Mouse (Mus musculus) lung, postnatal 0 days (tissue): ENCODE measurements at regions not wholly inside any gene's neighbourhood (a gene's known extent, or its start where the extent isn't known, plus 50 kb on each side); places are given as distances from the start of the nearest gene placed in this dataset.

Source experiments
- ATAC-seq: fragments of 200-750 bp; cut with Nextera tagmentation; 2 replicates; pipeline ENCODE4 v1.8.0; 2017; ENCODE audit warnings: moderate library complexity
- DNase-seq: peaks from one replicate; pipeline ENCODE4 v3.0.0-alpha.2; 2016; ENCODE audit warnings: low spot score
- H3K27ac ChIP-seq: fragments of 300-500 bp; sonication (generic); 2 replicates; pipeline ENCODE4 v1.5.1; 2014; ENCODE audit warnings: antibody characterized with exemption, mild to moderate bottlenecking, low read length, mixed read lengths
- H3K27me3 ChIP-seq: fragments of 300-500 bp; sonication (generic); replicated peaks from 2 replicates; pipeline ENCODE4 v1.6.1; 2014; ENCODE audit warnings: low read length, mixed read lengths; ENCODE audit not compliant: insufficient read depth
- H3K36me3 ChIP-seq: fragments of 300-500 bp; sonication (generic); 2 replicates; pipeline ENCODE4 v1.6.1; 2014; ENCODE audit warnings: low read length, mixed read lengths; ENCODE audit not compliant: insufficient read depth
- H3K4me1 ChIP-seq: fragments of 300-500 bp; sonication (generic); 2 replicates; pipeline ENCODE4 v1.6.1; 2014; ENCODE audit warnings: antibody characterized with exemption, low read depth, low read length, mixed read lengths; ENCODE audit not compliant: insufficient read depth
- H3K4me2 ChIP-seq: fragments of 300-500 bp; sonication (generic); replicated peaks from 2 replicates; pipeline ENCODE4 v1.6.1; 2014; ENCODE audit warnings: low read depth, mild to moderate bottlenecking, low read length, moderate library complexity, mixed read lengths
- H3K4me3 ChIP-seq: fragments of 300-500 bp; sonication (generic); 2 replicates; pipeline ENCODE4 v1.5.1; 2014; ENCODE audit warnings: low read depth, low read length
- H3K9ac ChIP-seq: fragments of 300-500 bp; sonication (generic); replicated peaks from 2 replicates; pipeline ENCODE4 v1.6.1; 2014; ENCODE audit warnings: low read depth, mild to moderate bottlenecking
- H3K9me3 ChIP-seq: fragments of 300-500 bp; sonication (generic); 2 replicates; pipeline ENCODE4 v1.6.1; 2016; ENCODE audit warnings: low read length, mixed read lengths
- CTCF ChIP-seq: IDR thresholded peaks from 2 replicates; pipeline ENCODE4 v1.5.1; 2016; ENCODE audit warnings: antibody characterized with exemption, mild to moderate bottlenecking
- EP300 ChIP-seq: IDR thresholded peaks from 2 replicates; pipeline ENCODE4 v1.6.1; 2016; ENCODE audit warnings: antibody characterized with exemption, mild to moderate bottlenecking, control low read depth
- WGBS: fragments of 180-500 bp; shearing (Covaris S2); extraction: QIAGEN DNeasy Blood & Tissue Kit; methylation state at CpG from one replicate; pipeline ENCODE4 v1.1.7; 2014; 5-methylcytosine and 5-hydroxymethylcytosine counted together

DNA sequence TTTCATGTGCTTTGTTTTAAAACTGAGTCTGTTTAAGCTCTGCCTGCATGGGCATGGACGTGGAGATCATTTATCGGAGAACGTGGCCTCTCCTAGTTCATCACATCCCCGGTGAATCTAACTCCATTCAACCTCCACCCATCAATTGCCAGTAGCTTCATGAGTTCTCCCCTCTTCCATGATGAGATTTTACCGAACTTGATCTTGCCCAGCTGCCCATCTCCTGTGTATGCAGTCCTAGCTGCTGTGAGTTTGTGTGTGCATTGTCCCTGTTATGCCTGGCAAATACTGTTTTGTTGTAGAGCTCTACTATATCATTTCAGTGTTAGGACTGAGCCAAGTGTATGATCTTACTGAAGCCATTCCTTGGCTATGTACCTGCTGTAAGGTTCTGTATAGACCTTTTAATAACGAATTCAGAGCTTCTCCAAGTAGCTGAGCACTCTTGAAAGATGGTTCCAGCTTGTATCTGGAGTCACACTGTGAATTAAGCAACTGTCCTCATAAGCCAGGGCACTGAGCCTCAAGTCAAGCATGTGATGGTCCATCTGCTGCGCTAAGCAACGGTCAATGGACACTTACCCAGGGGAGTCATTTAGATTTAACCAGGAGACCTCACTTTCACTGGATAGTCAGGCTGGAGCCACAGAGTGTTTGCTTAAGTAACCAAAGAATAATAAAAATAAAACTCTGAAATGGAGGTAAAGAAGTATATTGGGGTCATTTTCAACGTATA, 484.5 kb downstream of the Ptprc start:
- H3K4me1 ChIP-seq: no peaks in the 10 kb centered on the region
- H3K27ac ChIP-seq: no peak overlapping the region
- H3K27me3 ChIP-seq: no peaks in the 10 kb centered on the region
- no peak overlapping the region for H3K4me3 ChIP-seq
- no peaks in the 10 kb centered on the region for H3K9me3 ChIP-seq
- DNase-seq (no peak), ATAC-seq (no peak)
- no peak for TF ChIP-seq EP300
- TF ChIP-seq CTCF: no peak
- no peaks in the 10 kb centered on the region for H3K36me3 ChIP-seq
- H3K9ac ChIP-seq: no peak overlapping the region
- H3K4me2 ChIP-seq: no peak overlapping the region
- 89% methylated on average over 9 of the region's 9 CpGs for WGBS

DNA sequence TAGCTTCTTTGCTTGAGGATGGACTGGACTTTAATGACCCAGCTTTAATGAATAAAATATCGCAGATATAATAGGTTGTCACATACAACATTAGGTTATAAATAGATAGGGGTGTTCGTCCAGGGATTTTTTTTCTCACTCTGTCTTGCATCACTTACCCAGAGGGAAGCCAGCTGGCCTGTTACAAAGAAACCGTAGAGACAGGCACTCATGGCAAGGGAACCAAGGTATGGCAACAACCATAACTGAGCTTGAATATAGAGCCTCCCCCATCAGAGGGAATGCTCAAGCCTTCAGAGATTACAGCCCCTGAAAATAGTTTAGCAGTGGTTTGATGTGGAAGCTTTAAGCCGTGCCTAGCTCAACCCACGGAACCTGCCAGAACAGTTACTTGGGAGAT, 504.9 kb downstream of the Ptprc start:
- WGBS: 65% methylated on average over 5 of the region's 5 CpGs
- Histone ChIP-seq H3K27ac (no peak overlapping the region), H3K36me3 (no peaks in the 10 kb centered on the region), H3K4me2 (no peak overlapping the region), H3K9me3 (no peaks in the 10 kb centered on the region), H3K4me3 (no peak overlapping the region), H3K4me1 (no peaks in the 10 kb centered on the region), H3K9ac (no peak overlapping the region), H3K27me3 (no peaks in the 10 kb centered on the region)
- no peak for DNase-seq
- TF ChIP-seq EP300 (no peak), CTCF (no peak)
- no peak for ATAC-seq

DNA sequence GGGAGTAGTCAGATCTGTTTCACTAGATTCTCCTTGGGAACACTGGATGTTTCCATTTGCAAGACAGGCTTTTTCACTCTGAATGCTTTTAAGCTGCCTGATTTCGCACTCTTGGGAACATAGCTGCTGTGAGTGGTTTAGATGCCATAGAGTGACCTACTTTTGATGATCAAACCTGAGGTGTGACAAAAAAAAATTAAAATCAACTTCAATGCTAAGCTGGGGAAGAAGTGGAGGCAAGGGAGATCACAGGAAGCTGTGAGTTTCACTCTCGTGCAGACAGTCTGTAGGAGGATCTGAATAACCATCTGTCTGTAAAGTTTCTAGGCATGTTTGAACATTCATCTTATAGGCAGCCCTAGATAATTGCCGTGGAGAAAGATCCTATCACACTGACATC, 505.7 kb downstream of the Ptprc start:
- TF ChIP-seq CTCF: no peak
- no peak for TF ChIP-seq EP300
- H3K4me1 ChIP-seq: no peaks in the 10 kb centered on the region
- 68% methylated on average over 3 of the region's 3 CpGs for WGBS
- no peak overlapping the region for H3K4me3 ChIP-seq
- DNase-seq: no peak
- no peak overlapping the region for H3K27ac ChIP-seq
- no peaks in the 10 kb centered on the region for H3K36me3 ChIP-seq
- no peak overlapping the region for H3K4me2 ChIP-seq
- H3K27me3 ChIP-seq: no peaks in the 10 kb centered on the region
- no peak overlapping the region for H3K9ac ChIP-seq
- no peaks in the 10 kb centered on the region for H3K9me3 ChIP-seq
- ATAC-seq: no peak

DNA sequence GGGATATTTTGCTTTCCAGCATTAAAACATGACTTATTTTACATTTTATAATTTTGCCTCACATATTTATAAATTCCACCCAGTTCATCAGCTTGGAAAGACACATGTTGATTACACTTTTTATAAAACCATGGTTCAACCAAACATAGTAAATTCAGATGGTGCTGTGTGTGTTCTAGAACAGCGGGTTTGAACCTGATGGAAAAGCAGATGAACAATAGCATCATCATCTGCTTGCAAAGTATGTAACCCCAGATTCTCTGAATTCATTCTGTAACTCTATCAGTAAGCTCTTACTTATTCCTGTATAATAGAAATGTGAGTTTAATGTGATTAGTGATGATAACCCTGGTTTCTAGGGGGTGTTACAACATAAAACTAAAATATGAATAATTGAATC, 517.4 kb downstream of the Ptprc start:
- Histone ChIP-seq H3K9ac (no peak overlapping the region), H3K4me3 (no peak overlapping the region), H3K27me3 (no peaks in the 10 kb centered on the region), H3K9me3 (no peaks in the 10 kb centered on the region), H3K27ac (no peak overlapping the region), H3K4me1 (no peaks in the 10 kb centered on the region), H3K36me3 (no peaks in the 10 kb centered on the region), H3K4me2 (no peak overlapping the region)
- DNase-seq (no peak), ATAC-seq (no peak)
- 91% methylated on average over 1 of the region's 1 CpGs for WGBS
- TF ChIP-seq EP300 (no peak), CTCF (no peak)

DNA sequence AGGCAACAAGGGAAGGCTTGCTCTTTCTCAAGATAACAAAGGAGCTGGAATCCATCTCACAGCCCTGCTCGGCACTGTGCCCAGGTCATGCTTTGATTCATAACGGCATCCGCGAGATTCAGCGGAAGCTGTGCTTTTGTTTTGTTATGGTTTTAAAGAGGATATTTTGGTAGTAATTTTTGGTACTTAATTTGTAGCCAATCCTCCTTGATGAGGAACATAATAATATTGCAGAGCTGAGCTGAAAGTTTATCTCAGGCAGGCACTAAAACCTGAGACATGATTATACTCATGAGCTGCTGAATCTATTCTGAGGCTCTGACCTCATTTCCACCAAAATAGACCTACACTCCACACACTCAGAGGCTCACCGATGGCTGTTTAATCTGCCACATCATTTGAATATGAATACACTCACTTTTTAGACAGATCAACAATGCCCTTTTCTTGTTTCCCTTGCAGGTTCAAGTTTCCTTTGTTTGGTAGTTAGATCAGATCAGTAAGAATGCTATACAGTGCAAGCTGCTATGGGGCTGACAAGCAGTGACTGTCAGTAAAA, 518.5 kb downstream of the Ptprc start:
- no peaks in the 10 kb centered on the region for H3K9me3 ChIP-seq
- TF ChIP-seq CTCF (no peak), EP300 (peak; percentile 56)
- H3K36me3 ChIP-seq: no peaks in the 10 kb centered on the region
- H3K4me1 ChIP-seq: no peaks in the 10 kb centered on the region
- H3K9ac ChIP-seq: no peak overlapping the region
- ATAC-seq (peak; percentile 71), DNase-seq (peak; percentile 46)
- H3K4me2 ChIP-seq: no peak overlapping the region
- 42% methylated on average over 6 of the region's 6 CpGs for WGBS
- H3K4me3 ChIP-seq: no peak overlapping the region
- H3K27me3 ChIP-seq: no peaks in the 10 kb centered on the region
- no peak overlapping the region for H3K27ac ChIP-seq

DNA sequence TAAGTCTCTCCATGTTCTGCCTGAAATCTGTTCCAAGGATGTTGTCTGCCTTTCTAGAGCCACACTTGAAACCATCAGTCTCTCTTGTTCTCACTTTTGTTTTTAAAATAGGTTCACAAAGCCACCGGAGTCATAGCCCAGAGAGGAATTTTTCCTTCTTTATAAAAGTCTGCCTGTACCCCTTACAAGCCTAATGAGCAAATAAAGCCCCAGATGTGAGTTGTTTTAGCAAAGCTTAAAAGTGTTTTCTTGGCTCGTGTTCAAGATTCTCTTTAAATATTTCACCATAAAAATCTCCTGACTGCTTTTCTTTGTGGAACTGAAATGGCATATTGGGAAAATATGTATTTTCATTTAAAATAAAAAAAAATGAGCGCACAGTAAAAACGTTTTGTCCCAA, 521.3 kb downstream of the Ptprc start:
- H3K9me3 ChIP-seq: no peaks in the 10 kb centered on the region
- no peak overlapping the region for H3K27ac ChIP-seq
- no peaks in the 10 kb centered on the region for H3K4me1 ChIP-seq
- TF ChIP-seq CTCF (no peak), EP300 (no peak)
- no peaks in the 10 kb centered on the region for H3K27me3 ChIP-seq
- H3K4me2 ChIP-seq: no peak overlapping the region
- H3K4me3 ChIP-seq: no peak overlapping the region
- no peaks in the 10 kb centered on the region for H3K36me3 ChIP-seq
- WGBS: 20% methylated on average over 4 of the region's 4 CpGs
- DNase-seq (peak; percentile 52), ATAC-seq (no peak)
- H3K9ac ChIP-seq: no peak overlapping the region
